Mouse (Mus musculus) liver, embryonic 11.5 days (tissue): ENCODE results near the gene Gm35549. TPM values are rescaled to one million over a fixed set of nuclear protein-coding genes. Genes with fewer than 3 reads are reported as not detected.

ENCODE experiments used
- ATAC-seq: fragments of 200-750 bp; cut with Nextera tagmentation; replicated peaks from 2 replicates; pipeline ENCODE4 v1.8.0; 2017; ENCODE audit warnings: moderate number of reproducible peaks, mild to moderate bottlenecking, moderate TSS enrichment, moderate library complexity; ENCODE audit not compliant: low FRiP score
- DNase-seq: peaks from one replicate; pipeline ENCODE4 v3.0.0-alpha.2; 2017; ENCODE audit warnings: low spot score
- H3K27ac ChIP-seq: fragments of 300-500 bp; sonication (generic); 2 replicates; pipeline ENCODE4 v1.5.1; 2014; ENCODE audit warnings: mild to moderate bottlenecking, low read depth, low read length, control low read depth
- H3K27me3 ChIP-seq: fragments of 300-500 bp; sonication (generic); replicated peaks from 2 replicates; pipeline ENCODE4 v1.6.1; 2014; ENCODE audit warnings: low read length, mixed read lengths; ENCODE audit not compliant: control insufficient read depth, insufficient read depth
- H3K36me3 ChIP-seq: fragments of 300-500 bp; sonication (generic); 2 replicates; pipeline ENCODE4 v1.6.1; 2014; ENCODE audit warnings: mild to moderate bottlenecking, low read length, moderate library complexity, mixed read lengths; ENCODE audit not compliant: control insufficient read depth, insufficient read depth
- H3K4me1 ChIP-seq: fragments of 300-500 bp; sonication (generic); replicated peaks from 2 replicates; pipeline ENCODE4 v1.6.1; 2014; ENCODE audit warnings: low read length, mixed read lengths; ENCODE audit not compliant: control insufficient read depth, insufficient read depth
- H3K4me2 ChIP-seq: fragments of 300-500 bp; sonication (generic); 2 replicates; pipeline ENCODE4 v1.6.1; 2014; ENCODE audit warnings: mild to moderate bottlenecking, control low read depth, moderate library complexity
- H3K4me3 ChIP-seq: fragments of 300-500 bp; sonication (generic); 2 replicates; pipeline ENCODE4 v1.5.1; 2014; ENCODE audit warnings: low read depth, low read length, control low read depth
- H3K9ac ChIP-seq: fragments of 300-500 bp; sonication (generic); 2 replicates; pipeline ENCODE4 v1.6.1; 2014; ENCODE audit warnings: low read depth, low read length, control low read depth
- H3K9me3 ChIP-seq: fragments of 300-500 bp; sonication (generic); 2 replicates; pipeline ENCODE4 v1.6.1; 2016; ENCODE audit warnings: low read length, inconsistent platforms, mixed read lengths; ENCODE audit not compliant: control insufficient read depth
- WGBS: fragments of 180-500 bp; shearing (Covaris S2); extraction: QIAGEN DNeasy Blood & Tissue Kit; methylation state at CpG from one replicate; pipeline ENCODE4 v1.1.7; 2014; 5-methylcytosine and 5-hydroxymethylcytosine counted together
- polyA plus RNA-seq: library from polyadenylated mRNA; unstranded; fragments of >200 nt; fragmentation: Nextera tagmentation; extraction: Ambion mirVana; gene quantifications from 2 replicates; pipeline ENCODE4 v1.2.1, GENCODE M21; 2014

Gm35549 gene
- polyA plus RNA-seq, 1 experiment from 2014 or later = not detected

- 0 out of 2 replicates have a peak, but pooled peaks have one; percentile 47 for ATAC-seq
- Histone ChIP-seq H3K4me2 (no peak overlapping the region), H3K27ac (no peak overlapping the region), H3K4me3 (no peak overlapping the region), H3K9ac (no peak overlapping the region), H3K9me3 (no peaks in the 10 kb centered on the region), H3K27me3 (no peaks in the 10 kb centered on the region), H3K4me1 (no peaks in the 10 kb centered on the region), H3K36me3 (no peaks in the 10 kb centered on the region)
- no peak for DNase-seq
- WGBS = 67% methylated on average over 4 of the region's 4 CpGs
Observed at GRCm38 (mm10) chr9:122815239-122815851, 28.5 kb downstream of the Gm35549 start.

GRCm38 (mm10) chr9:122814775-122815174 lies 29.1 kb downstream of the Gm35549 start:
- 78% methylated on average over 2 of the region's 2 CpGs for WGBS

GRCm38 (mm10) chr9:122812386-122812785 lies 31.4 kb downstream of the Gm35549 start:
- H3K36me3 ChIP-seq = no peaks in the 10 kb centered on the region
- whole genome bisulfite sequencing = 82% methylated on average over 5 of the region's 5 CpGs
- H3K4me2 ChIP-seq = no peak overlapping the region
- ATAC-seq = no peak
- no peak overlapping the region for H3K27ac ChIP-seq
- H3K4me1 ChIP-seq = no peaks in the 10 kb centered on the region
- H3K4me3 ChIP-seq = no peak overlapping the region
- no peak for DNase-seq
- no peaks in the 10 kb centered on the region for H3K27me3 ChIP-seq
- H3K9me3 ChIP-seq = no peaks in the 10 kb centered on the region
- no peak overlapping the region for H3K9ac ChIP-seq

More at GRCm38 (mm10) chr9:122814775-122815174, 29.1 kb downstream of the Gm35549 start:
- H3K4me3 ChIP-seq = no peak overlapping the region
- H3K27ac ChIP-seq = no peak overlapping the region
- ATAC-seq = no peak
- DNase-seq = no peak
- H3K4me2 ChIP-seq = no peak overlapping the region
- H3K4me1 ChIP-seq = no peaks in the 10 kb centered on the region
- no peaks in the 10 kb centered on the region for H3K36me3 ChIP-seq
- no peak overlapping the region for H3K9ac ChIP-seq
- H3K9me3 ChIP-seq = no peaks in the 10 kb centered on the region
- no peaks in the 10 kb centered on the region for H3K27me3 ChIP-seq

- ATAC-seq = no peak
- no peak for DNase-seq
- Histone ChIP-seq H3K4me1 (peaks cover 8% of the 10 kb centered on the region), H3K9ac (no peak overlapping the region), H3K27me3 (no peaks in the 10 kb centered on the region), H3K4me2 (no peak overlapping the region), H3K27ac (no peak overlapping the region), H3K4me3 (no peak overlapping the region), H3K9me3 (no peaks in the 10 kb centered on the region), H3K36me3 (no peaks in the 10 kb centered on the region)
- 81% methylated on average over 3 of the region's 3 CpGs for WGBS
Observed at GRCm38 (mm10) chr9:122810212-122810611, 33.6 kb downstream of the Gm35549 start.

- Histone ChIP-seq H3K27ac (no peak overlapping the region), H3K9ac (no peak overlapping the region), H3K4me3 (no peak overlapping the region), H3K4me1 (peaks cover 8% of the 10 kb centered on the region), H3K9me3 (no peaks in the 10 kb centered on the region), H3K36me3 (no peaks in the 10 kb centered on the region), H3K4me2 (no peak overlapping the region), H3K27me3 (no peaks in the 10 kb centered on the region)
- WGBS = 89% methylated on average over 2 of the region's 2 CpGs
- DNase-seq (no peak), ATAC-seq (no peak)
Observed at GRCm38 (mm10) chr9:122807186-122807585, 36.6 kb downstream of the Gm35549 start.

GRCm38 (mm10) chr9:122805845-122806341 lies 37.9 kb downstream of the Gm35549 start:
- no peak for ATAC-seq
- WGBS = 13% methylated on average over 10 of the region's 10 CpGs
- no peaks in the 10 kb centered on the region for H3K27me3 ChIP-seq

GRCm38 (mm10) chr9:122805053-122805844 lies 38.6 kb downstream of the Gm35549 start, which contains the start of gene Tcaim:
Gene Tcaim (plus strand): TSS chr9:122805539.
- H3K4me3 ChIP-seq = peak within 1 kb of the TSS; percentile 73
- WGBS = 6% methylated on average over 42 of the region's 42 CpGs
- DNase-seq (peak; percentile 89), ATAC-seq (peak; percentile 97)
- no peaks in the 10 kb centered on the region for H3K9me3 ChIP-seq
- no peaks in the 10 kb centered on the region for H3K27me3 ChIP-seq
- H3K4me1 ChIP-seq = peaks cover 8% of the 10 kb centered on the region
- no peaks in the 10 kb centered on the region for H3K36me3 ChIP-seq
- H3K4me2 ChIP-seq = peak within 1 kb of the TSS; percentile 95
- peak within 1 kb of the TSS; percentile 85 for H3K27ac ChIP-seq
- H3K9ac ChIP-seq = peak within 1 kb of the TSS; percentile 83

More at GRCm38 (mm10) chr9:122805845-122806341, 37.9 kb downstream of the Gm35549 start:
- H3K4me3 ChIP-seq = peak overlapping the region; percentile 73
- H3K4me2 ChIP-seq = peak overlapping the region; percentile 95
- peak overlapping the region; percentile 83 for H3K9ac ChIP-seq
- no peaks in the 10 kb centered on the region for H3K9me3 ChIP-seq
- peaks cover 8% of the 10 kb centered on the region for H3K4me1 ChIP-seq
- no peaks in the 10 kb centered on the region for H3K36me3 ChIP-seq
- H3K27ac ChIP-seq = peak overlapping the region; percentile 85
- DNase-seq = no peak

- 76% methylated on average over 1 of the region's 1 CpGs for WGBS
Observed at GRCm38 (mm10) chr9:122786534-122786933, 57.3 kb downstream of the Gm35549 start.

More at GRCm38 (mm10) chr9:122786534-122786933, 57.3 kb downstream of the Gm35549 start:
- H3K4me2 ChIP-seq = no peak overlapping the region
- no peak overlapping the region for H3K4me3 ChIP-seq
- no peaks in the 10 kb centered on the region for H3K4me1 ChIP-seq
- ATAC-seq (0 out of 2 replicates have a peak, but pooled peaks have one; percentile 36), DNase-seq (no peak)
- no peak overlapping the region for H3K27ac ChIP-seq
- H3K27me3 ChIP-seq = no peaks in the 10 kb centered on the region
- no peaks in the 10 kb centered on the region for H3K9me3 ChIP-seq
- H3K36me3 ChIP-seq = no peaks in the 10 kb centered on the region
- no peak overlapping the region for H3K9ac ChIP-seq
